Mouse (Mus musculus) cerebellum, adult (tissue): ENCODE data around the gene Dhx29.

Experiments used
- ATAC-seq: cut with Nextera tagmentation; 2 replicates; pipeline ENCODE4 v1.9.2; 2017; ENCODE audit warnings: mild to moderate bottlenecking, moderate library complexity, mixed read lengths; ENCODE audit not compliant: insufficient number of reproducible peaks, low FRiP score, low TSS enrichment

The Dhx29 gene

DNA sequence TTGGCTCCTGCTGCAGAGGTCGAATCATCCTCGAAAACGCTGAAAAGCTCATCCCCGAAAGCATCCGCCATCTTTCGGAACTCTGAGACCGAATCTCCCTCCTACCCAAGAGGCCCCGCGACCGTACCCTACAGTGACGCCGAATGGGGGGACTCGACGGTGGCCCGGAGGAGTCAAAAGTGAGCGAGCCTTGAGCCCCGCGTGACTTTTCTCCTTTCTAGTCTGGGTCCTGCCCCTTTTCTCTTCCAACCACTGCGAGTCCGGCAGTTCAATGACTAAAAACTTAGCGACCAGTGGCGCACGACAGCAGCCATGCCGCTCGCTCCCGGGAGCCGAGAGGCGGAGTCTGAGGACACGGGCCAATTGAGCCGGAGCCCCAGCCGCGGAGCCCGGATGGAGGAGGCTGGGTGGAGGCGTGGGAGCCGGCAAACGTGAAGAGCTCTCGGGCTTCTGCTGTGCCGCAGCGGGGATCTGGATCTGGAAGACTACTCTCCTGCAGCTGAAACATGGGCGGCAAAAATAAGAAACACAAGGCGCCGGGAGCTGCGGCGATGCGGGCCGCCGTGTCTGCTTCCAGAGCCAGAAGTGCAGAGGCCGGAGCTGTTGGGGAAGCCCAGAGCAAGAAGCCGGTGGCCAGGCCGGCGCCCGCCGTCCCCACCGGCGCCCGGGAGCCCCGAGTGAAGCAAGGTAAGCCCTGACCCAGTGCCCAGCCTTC, at the start of gene Dhx29, which contains the start of gene Mtrex:
Gene Dhx29, plus strand, starts transcription at position 168 of the 715 bp plus-strand sequence.
Gene Mtrex, minus strand, starts transcription at position 112 of the 715 bp plus-strand sequence.
- peak; percentile 99 for ATAC-seq

GRCm38 (mm10) chr13:112887234-112887633, 40.0 kb upstream of the Dhx29 start:
- ATAC-seq = no peak

DNA sequence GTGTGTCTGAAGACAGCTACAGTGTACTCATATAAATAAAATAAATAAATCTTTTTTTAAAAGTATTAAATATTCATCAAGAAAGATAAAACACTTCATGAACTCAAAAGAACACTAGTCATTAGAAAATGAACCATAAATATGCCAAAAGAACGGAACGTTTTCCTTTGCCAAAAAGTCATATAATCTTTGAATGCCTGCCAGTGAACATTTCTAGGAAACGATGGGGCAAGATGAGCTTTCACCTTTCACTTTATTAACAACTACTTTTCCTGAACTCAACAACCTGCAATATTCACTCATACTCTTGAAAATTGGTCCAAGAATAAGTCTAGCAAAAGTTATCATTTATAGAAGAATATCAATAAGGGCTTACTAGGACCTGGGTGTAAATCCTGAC, 25.1 kb upstream of the Dhx29 start:
- no peak for ATAC-seq

DNA sequence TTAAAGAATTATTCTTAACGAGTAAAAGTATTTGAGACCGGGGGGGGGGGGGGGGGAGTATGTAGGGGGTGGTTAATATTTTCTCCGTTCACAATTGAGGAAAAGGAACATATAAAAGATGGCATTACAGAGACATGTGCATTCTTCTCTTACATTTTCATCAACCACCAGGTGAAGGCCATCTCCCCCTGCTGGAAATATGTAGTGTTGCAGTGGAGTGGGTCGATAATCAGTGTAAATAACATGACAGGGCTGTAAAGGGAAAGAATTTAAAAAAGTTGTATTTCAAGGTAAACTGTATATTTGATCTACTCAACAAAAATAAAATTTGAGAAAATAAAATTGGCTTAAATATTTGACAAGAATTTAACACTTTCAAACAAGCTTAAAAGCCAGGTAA, 17.6 kb upstream of the Dhx29 start:
- ATAC-seq = no peak

DNA sequence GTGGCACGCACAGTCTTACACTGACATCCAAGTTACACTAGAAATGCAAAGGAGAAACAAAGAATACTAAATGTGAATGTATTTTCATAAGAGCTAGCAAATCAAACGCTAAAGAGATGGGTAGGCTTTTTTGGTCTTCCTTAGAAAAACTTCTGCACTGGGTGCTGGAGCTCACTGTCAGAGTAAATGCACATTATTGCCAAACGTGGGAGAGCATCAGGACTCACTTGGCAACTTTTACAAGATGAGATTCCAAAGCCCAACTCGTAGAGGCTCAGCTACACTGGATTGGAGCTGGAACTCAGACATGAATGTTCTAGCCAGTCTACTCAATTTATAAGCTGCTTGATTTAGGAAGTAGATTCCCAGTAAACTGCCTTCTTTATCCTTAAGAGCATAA, 16.8 kb upstream of the Dhx29 start:
- ATAC-seq = no peak

DNA sequence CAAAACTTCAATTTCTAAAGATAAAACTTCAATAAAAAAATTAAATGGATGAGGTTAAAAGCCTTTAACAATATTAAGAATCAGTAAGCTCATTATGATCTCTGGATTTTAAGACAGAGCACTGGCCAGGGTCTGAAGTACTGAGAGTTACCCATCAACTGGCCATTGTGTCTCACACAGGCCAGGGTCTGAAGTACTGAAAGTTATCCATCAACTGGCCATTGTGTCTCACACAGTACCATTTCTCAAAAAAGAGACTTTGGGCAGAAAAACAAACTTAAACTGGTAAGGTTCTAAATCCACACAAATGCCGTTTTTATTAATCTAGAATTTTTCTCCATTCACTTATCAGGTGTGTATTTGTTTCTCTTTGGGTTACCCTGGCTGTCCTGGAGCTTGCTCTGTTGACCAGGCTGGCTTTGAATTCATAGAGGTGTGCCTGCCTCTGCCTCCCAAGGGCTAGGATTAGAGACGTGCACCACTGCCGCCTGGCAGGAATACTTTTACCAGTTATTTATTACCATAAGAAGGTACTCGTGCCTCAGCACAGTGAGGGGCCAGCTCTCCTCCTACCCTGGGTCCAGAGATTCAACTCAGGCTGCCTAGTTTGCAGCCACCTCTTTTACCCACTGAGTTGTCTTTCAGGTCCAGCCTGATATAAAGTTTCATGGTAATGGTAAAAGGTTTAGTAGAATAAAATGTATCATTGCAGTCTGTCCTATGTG, 8.0 kb upstream of the Dhx29 start:
- no peak for ATAC-seq

GRCm38 (mm10) chr13:112920906-112921305, 6.3 kb upstream of the Dhx29 start:
- no peak for ATAC-seq

GRCm38 (mm10) chr13:112925266-112925665, 2.0 kb upstream of the Dhx29 start:
- no peak for ATAC-seq

DNA sequence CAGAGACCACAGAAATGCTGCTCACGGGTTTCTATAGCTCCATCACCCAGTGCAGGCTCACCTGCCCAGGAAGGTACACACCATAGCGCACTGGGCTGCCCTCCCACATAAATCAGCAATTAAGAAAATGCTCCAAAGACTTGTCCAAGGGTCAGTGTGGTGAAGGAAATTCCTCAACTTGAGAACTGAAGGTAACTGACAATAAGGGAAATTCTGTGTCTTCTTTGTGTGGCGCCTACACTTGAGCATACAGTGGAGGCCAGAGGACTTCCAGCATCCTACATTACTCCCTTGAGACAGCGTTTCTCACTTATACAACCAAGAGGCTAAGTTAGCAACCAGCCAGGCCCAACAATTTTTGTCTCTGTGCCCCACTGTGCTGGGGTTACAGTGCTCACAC, 1.3 kb upstream of the Dhx29 start:
- ATAC-seq = no peak

- ATAC-seq = 0 out of 2 replicates have a peak, but pooled peaks have one; percentile 5
Observed at GRCm38 (mm10) chr13:112926796-112927195, 458 bp upstream of the Dhx29 start.

DNA sequence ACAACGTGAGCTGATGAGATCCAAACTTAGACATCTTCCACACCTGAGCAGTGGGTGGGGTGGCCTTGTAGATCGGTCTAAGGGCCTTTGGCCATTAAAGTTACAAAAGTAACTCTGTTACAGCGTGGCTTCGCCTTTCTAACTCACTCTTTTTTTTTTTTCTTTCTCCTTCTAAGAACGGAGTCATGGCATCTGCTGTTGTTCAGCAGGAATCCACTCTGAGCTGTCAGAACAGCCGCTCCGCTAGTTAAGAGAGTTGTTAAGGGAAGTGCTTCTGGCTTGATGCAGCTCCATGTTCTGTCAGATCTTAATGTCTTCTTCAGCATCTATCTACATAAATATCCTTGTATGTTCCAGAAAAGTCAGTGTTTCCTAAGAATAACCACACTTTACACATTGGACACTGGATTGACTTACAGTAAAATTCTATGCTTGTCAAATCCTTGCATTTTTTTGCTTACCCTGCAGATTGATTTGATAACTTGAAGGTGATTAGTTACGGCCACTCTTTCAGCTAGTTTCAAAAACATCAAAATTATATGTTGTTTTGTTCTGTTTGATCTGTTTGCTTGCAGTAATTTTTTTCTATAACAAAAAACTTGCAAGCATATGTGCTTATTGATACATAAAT, 899 bp downstream of the Dhx29 start:
- no peak for ATAC-seq

DNA sequence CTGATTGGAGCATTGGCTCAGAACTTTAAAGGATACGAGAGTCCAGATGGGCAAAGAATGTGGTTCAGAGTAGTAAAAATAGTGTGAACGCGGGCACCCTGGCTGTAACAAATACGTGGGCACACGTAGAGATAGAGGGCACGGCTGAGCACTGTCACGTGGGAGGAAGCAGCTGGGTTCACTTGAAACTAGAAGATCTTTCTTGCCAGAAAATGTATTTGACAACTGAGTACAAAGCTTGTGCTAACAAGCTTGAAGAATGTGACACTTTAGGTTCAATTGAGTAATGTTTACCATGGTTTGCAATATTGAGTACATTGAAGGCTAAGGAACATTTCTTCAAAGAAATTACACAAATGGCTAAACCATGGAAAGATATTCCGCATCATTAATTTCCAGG, 10.9 kb downstream of the Dhx29 start:
- ATAC-seq = no peak

- ATAC-seq = no peak
Observed at GRCm38 (mm10) chr13:112941879-112942330, 14.7 kb downstream of the Dhx29 start.

DNA sequence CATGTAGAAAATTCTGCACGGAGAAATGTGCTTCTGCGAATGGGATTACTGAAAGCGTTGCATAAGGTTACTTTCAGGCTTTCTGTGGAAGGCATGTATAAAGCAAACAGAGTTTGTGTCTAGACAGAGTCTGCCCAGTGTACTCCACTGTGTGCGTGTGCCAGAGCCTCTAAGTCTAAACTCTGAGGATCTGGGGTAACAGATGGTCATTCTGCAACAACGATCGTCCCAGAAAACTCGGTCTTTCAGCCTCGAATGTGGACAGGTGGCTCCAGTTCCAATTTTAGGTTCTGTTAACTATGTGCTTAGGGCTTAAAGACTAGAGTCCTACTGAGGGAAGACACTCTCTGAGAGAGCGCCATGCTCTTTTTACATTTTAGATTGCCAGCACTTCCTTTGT, 18.1 kb downstream of the Dhx29 start:
- no peak for ATAC-seq

DNA sequence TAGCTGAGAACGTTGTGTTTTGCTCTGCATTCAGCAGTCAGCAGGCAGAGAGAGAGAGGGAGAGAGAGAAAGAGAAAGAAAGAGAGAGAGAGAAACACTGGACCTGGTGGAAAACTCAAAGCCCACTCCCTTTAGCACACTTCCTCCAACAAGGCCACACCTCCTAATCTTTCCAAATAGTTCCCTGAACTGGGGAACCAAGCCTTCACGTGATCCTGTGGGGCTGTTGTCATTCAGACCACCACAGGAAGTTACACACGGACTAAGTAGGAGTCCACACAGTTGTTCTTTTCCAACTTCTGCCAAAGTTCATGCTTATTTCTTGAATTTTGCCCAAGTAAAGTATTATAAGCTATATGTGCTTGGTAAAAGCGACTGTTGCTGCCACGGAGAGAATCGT, 18.6 kb downstream of the Dhx29 start:
- ATAC-seq = no peak

DNA sequence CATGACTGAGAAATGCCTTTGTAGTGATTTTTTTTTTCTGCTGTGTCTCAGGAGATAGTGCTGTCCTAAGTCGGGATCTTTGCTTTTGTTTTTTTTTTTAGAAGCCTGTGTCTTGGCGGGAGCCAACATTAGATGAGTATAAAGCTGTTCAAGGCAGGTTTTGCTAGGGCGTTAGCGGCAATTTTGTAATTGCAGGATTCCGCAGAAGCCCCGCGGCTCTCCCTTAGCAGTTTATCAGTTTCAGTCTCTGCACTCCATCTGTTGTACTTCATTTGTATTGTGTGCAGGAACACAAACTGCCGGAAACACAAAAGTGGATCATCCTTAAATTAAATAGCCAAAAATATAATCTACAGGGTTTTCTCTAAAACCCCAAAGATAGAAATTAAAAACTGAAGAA, 26.8 kb downstream of the Dhx29 start:
- no peak for ATAC-seq

DNA sequence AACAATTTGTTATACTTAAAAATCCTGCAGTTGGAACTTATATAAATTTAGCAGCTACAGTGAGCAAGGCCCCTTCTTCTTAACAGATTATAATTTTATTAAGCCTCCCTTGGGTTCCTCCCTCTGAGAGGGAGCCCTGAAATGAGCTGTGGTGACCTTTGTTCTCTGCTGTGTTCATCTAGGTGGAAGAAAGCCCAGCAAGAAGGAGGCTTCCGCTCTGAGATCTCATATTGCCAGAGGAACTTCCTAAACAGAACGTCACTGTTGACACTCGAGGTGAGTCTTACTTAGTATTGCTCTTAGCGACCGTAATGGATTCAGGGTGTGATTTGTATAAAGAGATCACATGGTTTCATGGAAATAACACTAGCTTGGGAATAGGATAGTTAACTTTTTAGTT, 35.8 kb downstream of the Dhx29 start:
- ATAC-seq = no peak

- no peak for ATAC-seq
Observed at GRCm38 (mm10) chr13:112964421-112964820, 37.2 kb downstream of the Dhx29 start.

DNA sequence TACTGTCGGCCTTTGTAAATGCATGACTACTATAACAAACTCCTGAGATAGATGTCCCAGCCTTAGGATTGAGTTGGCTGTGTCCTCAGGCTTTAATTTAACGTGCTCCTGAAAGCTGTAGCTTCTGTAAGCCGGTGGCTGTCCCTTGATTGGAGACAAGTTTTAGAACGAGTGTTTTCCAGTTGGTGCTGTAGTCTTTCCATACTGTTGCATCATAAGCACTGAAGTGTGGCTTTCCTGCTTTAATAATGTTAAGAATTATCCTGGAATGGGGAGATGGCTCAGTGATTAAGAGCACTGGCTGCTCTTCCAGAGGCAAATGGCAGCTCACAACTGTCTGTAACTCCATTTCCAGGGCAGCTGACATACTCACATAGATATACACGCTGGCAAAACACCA, 40.0 kb downstream of the Dhx29 start:
- ATAC-seq = no peak

DNA sequence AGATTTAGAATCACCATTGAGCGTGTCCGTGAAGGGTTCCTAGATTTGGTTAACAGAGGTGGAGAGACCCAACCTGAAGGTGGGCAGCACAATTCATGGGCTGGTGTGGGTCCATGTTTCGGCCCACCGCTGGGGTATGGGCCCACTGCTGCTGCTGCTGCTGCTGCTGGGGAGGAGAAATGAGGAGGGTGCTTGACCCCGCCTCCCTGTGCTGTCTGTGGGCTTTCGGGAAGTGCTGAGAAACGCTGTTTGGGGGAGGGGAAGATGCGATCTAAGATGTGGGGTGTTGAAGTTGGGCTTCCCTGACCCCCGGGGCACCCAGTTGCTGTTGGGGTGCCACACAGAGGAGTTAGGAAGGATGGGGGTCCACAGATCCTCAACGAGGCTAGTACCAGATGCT, 49.5 kb downstream of the Dhx29 start:
- no peak for ATAC-seq
